Mouse (Mus musculus) cerebellum, adult 9-11 months (tissue): Measurements from ENCODE around the gene 2010300C02Rik.
"Not testable (repeated sequence)": the region's sequence is repeated elsewhere in the genome, so short reads cannot be mapped to it uniquely, and the experiment has no call there.

Source experiments
- DNase-seq: peaks from one replicate; pipeline ENCODE4 v3.0.0; 2022

The 2010300C02Rik gene

GRCm38 (mm10) chr1:37619542-37619941 lies 100.3 kb downstream of the 2010300C02Rik start:
- no peak for DNase-seq

GRCm38 (mm10) chr1:37617047-37617446 lies 102.8 kb downstream of the 2010300C02Rik start:
- no peak for DNase-seq

DNA sequence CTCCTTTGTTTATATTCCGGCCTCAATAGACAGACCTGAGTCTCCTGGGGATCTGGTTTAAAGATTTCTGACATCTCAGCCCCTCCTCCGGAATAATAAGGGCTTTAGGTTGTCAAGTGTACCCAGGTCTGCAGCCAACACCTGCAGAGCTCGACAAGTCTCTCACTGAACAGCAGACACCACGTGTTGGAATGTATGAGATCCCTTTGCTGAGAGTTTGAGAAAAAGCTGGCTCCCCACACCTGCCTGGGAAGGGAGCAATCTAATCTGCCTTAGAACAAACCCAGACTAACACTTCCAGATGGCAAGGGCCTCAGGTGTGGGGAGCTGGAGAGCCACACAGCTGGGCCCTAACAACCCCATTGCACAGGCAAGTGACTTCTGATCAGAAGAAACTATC lies 103.3 kb downstream of the 2010300C02Rik start:
- DNase-seq: no peak

DNA sequence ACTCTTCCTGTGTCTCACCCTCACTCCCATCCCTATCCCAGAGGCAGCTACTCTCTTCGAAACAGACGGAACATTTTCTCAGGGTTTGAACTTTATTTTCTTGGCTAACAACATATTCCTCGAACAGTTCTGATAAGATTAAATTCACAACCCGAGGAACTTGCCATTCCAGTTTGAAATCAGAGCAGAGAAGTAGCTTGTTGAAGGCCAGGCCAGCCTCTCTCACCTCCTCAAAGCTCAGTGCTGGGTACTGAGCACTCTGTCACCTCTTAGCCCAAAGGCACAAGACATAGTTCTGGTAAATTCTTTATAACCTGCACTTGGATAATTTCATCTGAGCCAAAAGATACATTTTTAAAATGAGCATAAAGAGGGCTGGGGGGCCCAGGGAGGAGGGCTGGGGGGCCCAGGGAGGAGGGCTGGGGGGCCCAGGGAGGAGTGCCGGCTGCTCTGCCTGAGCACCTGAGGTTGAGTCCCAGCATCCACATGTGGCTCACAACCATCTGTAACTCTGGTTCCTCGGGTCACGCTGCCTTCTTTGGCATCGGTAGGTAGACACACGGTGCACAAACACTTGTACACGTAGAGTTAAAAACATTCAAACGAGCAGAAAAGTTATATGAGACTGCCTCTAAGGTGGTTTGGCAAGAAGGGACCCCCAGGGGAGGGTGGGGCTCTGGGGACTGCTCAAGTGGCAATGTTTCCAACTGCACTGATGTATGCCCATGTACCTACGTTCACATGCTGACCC lies 104.4 kb downstream of the 2010300C02Rik start:
- no peak for DNase-seq

- DNase-seq: no peak
Observed at GRCm38 (mm10) chr1:37614836-37615235, 105.0 kb downstream of the 2010300C02Rik start.

- no peak for DNase-seq
Observed at GRCm38 (mm10) chr1:37614130-37614529, 105.8 kb downstream of the 2010300C02Rik start.

DNA sequence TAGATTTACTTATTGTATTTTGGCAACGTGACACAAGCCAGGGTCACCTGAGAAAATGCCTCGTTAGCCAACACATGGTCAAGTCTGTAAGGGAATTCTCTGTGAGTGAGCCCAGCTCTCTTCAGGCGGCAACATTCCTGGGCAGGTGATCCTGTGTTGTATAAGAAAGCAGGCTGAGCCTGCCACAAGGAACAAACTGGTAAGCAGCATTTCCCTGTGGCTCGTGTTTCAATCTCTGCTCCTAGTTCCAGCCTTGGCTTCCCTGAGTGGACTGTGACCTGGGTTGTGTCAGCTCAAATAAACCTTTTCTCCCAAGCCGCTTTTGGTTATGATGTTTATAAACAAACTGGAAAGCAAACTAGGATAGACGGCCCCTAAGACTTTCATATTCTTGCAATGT lies 108.9 kb downstream of the 2010300C02Rik start:
- DNase-seq: no peak

- no peak for DNase-seq
Observed at GRCm38 (mm10) chr1:37610242-37610641, 109.6 kb downstream of the 2010300C02Rik start.

- DNase-seq: not testable (repeated sequence)
Observed at GRCm38 (mm10) chr1:37605694-37606093, 114.2 kb downstream of the 2010300C02Rik start.

GRCm38 (mm10) chr1:37603206-37603605 lies 116.7 kb downstream of the 2010300C02Rik start:
- no peak for DNase-seq

GRCm38 (mm10) chr1:37602268-37602667 lies 117.6 kb downstream of the 2010300C02Rik start:
- DNase-seq: no peak

DNA sequence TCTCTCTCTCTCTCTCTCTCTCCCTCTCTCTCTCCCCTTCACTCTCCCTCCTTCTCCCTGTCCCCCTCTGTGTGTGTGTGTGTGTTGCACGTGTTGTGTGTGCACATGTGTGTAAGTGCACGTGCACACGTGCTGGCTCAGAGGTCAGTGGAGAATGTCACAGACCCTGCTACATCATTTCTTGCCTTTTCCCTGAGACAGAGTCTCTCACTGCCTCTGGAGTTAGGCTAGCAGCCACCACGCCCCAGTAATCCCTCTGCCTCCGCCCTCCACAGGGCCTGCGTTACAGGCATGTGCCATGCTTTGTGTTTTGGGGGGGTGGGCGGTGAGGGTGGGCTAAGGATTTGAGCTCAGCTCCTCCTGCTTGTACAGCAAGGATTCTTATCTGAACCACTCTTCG lies 118.4 kb downstream of the 2010300C02Rik start:
- DNase-seq: no peak

DNA sequence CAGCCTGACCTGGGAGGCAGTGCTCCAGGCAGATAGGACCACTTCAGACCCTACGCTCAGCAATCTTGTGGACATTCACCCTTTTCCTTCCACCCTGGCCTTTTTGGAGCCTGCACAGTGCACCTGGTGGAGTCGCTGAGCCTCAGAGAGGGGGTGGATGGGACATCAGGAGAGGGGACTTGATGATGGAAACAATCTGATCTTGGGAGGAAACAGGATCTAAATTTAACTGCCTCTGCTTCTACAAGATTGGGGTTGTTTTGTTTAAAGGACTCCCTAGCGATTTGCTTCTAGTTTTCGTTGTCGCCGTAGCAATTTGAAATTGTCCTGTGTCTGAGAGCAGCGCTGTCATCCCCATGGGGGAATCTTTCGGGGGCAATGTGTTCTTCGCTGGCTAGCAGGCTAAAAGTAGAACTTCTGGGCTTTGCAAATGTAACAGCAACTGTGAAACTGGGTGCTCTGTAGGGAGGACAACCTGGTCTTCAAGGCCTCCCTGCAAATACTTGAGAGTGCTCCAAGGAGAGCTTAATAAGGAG lies 119.2 kb downstream of the 2010300C02Rik start:
- DNase-seq: no peak

DNA sequence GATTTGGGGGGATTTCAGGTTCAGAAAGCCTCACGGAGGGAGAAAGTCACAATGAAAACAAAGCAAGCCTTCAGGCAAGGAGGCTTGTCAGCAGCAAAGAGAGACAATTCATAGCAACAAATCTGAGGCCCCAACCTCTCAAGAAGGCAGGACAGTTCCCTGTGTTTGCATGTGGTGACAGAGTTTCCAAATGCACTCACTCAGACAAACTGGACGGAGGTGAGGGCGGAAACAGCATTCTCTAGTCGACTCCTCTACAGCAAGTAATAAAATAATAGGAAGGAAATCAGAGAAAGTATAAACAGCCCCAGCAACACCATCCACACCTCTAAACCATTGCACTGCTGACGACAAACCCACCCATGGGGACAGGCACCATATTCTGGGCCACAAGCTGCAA lies 120.9 kb downstream of the 2010300C02Rik start:
- DNase-seq: no peak

DNA sequence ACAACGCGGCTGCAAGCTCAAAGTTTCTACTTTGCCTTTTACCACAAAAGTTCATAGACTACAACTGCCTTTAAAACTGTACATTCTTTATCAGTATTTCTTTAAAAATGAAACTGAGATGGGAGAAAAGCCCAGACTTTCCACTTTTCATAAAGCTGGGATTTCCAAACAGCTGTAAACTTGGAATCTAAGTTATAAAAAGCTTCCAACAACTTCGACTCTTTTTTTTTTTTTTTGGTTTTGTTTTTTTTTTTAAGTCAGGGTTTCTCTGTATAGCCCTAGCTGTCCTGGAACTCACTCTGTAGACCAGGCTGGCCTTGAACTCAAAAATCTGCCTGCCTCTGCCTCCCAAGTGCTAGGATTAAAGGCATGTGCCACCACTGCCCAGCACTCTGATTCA lies 125.1 kb downstream of the 2010300C02Rik start:
- DNase-seq: not testable (repeated sequence)

GRCm38 (mm10) chr1:37585809-37586480 lies 133.9 kb downstream of the 2010300C02Rik start:
- DNase-seq: peak; percentile 82

DNA sequence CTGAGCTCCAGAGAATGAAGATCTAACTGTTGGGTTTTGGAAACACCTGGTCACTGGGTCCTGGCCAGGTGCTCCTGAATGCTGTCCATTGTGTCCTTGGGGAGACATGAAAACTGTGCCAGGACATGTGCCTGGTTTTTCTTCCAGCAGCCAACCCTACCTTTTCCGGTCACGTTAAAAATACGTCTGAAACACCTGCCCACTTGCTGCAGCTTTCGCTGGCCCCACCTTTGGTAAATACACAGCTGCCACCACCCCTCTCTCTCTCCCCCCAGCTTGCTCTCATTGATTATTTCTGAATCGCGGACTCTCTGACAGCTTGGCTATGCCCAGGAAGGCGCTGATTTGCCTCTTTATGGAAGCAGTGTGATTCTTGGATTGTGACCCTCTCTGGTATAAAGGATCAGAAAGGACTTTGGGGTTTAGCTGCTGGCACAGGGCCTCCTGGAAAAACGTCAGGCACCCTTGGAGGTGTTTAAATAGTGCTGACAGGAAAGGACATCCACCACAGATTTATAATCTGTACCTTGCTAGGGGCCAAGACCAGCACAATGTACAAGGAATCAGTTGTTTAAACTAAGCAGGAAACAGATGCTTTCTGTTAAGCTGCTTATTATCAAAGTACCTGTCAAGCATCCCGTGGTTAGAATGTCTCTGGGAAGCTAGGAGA lies 136.0 kb downstream of the 2010300C02Rik start:
- peak; percentile 16 for DNase-seq

GRCm38 (mm10) chr1:37583167-37583566 lies 136.7 kb downstream of the 2010300C02Rik start:
- no peak for DNase-seq

DNA sequence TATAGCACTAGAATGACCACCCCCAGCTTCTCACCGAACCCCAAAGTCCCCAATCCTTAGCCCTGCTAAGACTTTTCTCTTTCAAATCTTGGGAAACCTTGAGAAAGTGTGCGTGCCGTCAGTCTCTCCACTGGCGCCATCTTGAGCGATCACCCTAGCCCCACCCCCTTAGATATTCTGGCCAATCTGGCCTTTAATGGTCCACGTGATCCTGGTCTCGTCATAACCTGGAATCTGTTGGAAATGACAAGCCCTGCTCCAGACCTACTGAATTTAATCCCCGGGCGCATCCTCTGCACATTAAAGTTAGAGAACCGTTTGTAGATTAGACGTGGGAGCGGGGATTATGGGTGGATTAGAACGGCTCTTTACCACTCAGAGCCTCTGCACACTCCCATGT lies 140.2 kb downstream of the 2010300C02Rik start:
- DNase-seq: no peak

- DNase-seq: peak; percentile 58
Observed at GRCm38 (mm10) chr1:37572528-37573272, 147.2 kb downstream of the 2010300C02Rik start.

DNA sequence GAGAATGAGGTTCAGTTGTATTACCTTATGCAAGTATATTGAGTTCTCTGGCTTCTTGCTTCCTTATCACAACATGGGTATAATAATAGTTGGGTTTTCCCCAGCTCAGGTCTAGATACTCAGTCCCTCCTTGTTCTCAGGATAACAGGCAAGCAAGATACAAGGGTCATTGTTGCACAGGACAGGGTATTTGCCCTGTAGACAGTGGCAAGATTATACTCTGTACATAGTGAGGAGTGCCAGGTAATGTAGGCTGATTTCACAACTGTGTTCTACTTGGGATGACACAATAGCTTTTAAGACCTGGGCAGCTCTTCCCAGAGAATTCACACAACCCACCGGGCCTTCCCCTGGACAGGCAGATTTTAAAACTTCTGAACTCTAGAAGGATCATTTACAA lies 151.5 kb downstream of the 2010300C02Rik start:
- no peak for DNase-seq

GRCm38 (mm10) chr1:37566754-37567153 lies 153.1 kb downstream of the 2010300C02Rik start:
- no peak for DNase-seq

DNA sequence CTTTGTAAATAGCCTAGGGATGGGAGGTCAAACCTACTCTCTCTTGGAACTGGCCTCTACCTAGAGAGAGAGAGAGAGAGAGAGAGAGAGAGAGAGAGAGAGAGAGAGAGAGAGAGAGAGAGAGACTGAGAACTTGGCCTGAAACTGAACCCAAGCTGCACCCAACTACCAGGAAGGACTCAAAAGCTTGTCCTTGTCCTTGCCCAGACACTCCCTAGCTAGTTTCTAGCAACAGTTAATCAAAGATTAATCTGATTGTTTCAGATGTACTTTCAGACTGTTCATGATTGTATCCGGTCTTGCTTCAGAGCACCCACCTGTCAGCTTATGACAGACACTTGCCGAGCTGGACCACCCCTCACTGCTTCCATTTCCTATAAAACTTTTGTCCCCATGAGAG lies 153.5 kb downstream of the 2010300C02Rik start:
- DNase-seq: no peak
